Mouse (Mus musculus): ENCODE measurements around the gene Dlg2.
A peak's percentile ranks its signal among the peaks of the same experiment; 100 is the strongest.

The Dlg2 gene

GRCm38 (mm10) chr7:91456796-91457195, 980.3 kb downstream of the Dlg2 start:
- DNase-seq, result no peak

- peak; percentile 68 for DNase-seq
These were observed 980.7 kb downstream of the Dlg2 start for GRCm38 (mm10) chr7:91457207-91457606.

- DNase-seq, result no peak
These were observed 984.9 kb downstream of the Dlg2 start for GRCm38 (mm10) chr7:91461352-91461751.

GRCm38 (mm10) chr7:91463256-91463655, 986.8 kb downstream of the Dlg2 start:
- no peak for DNase-seq

- DNase-seq, result no peak
These were observed 990.6 kb downstream of the Dlg2 start for GRCm38 (mm10) chr7:91467061-91467460.

- DNase-seq, result no peak
These were observed 1002.7 kb downstream of the Dlg2 start for GRCm38 (mm10) chr7:91479145-91479544.

GRCm38 (mm10) chr7:91481574-91482197, 1005.2 kb downstream of the Dlg2 start:
- no peak for DNase-seq

- no peak for DNase-seq
These were observed 1016.8 kb downstream of the Dlg2 start for GRCm38 (mm10) chr7:91493234-91493633.

GRCm38 (mm10) chr7:91495526-91495925, 1019.1 kb downstream of the Dlg2 start:
- DNase-seq, result no peak

- no peak for DNase-seq
These were observed 1034.6 kb downstream of the Dlg2 start for GRCm38 (mm10) chr7:91511119-91511518.

GRCm38 (mm10) chr7:91514445-91514844, 1038.0 kb downstream of the Dlg2 start:
- no peak for DNase-seq

GRCm38 (mm10) chr7:91516225-91516624, 1039.8 kb downstream of the Dlg2 start:
- no peak for DNase-seq

GRCm38 (mm10) chr7:91525859-91526258, 1049.4 kb downstream of the Dlg2 start:
- no peak for DNase-seq

GRCm38 (mm10) chr7:91542597-91543285, 1066.3 kb downstream of the Dlg2 start:
- peak; percentile 0 for DNase-seq

GRCm38 (mm10) chr7:91543286-91543650, 1066.8 kb downstream of the Dlg2 start:
- DNase-seq, result no peak

- DNase-seq, result no peak
These were observed 1068.1 kb downstream of the Dlg2 start for GRCm38 (mm10) chr7:91544600-91544999.

GRCm38 (mm10) chr7:91548796-91549195, 1072.3 kb downstream of the Dlg2 start:
- DNase-seq, result no peak

GRCm38 (mm10) chr7:91557582-91557981, 1081.1 kb downstream of the Dlg2 start:
- DNase-seq, result no peak

GRCm38 (mm10) chr7:91567423-91567822, 1091.0 kb downstream of the Dlg2 start:
- DNase-seq, result no peak

- DNase-seq, result no peak
These were observed 1094.5 kb downstream of the Dlg2 start for GRCm38 (mm10) chr7:91570969-91571368.

GRCm38 (mm10) chr7:91572666-91573065, 1096.2 kb downstream of the Dlg2 start:
- no peak for DNase-seq

- DNase-seq, result no peak
These were observed 1096.8 kb downstream of the Dlg2 start for GRCm38 (mm10) chr7:91573321-91573720.

GRCm38 (mm10) chr7:91576216-91576615, 1099.7 kb downstream of the Dlg2 start:
- no peak for DNase-seq

GRCm38 (mm10) chr7:91582203-91582602, 1105.7 kb downstream of the Dlg2 start:
- DNase-seq, result peak; percentile 3

GRCm38 (mm10) chr7:91583566-91583965, 1107.1 kb downstream of the Dlg2 start:
- DNase-seq, result no peak
